Mouse (Mus musculus): Measurements from ENCODE around the gene Brca2.

DNA sequence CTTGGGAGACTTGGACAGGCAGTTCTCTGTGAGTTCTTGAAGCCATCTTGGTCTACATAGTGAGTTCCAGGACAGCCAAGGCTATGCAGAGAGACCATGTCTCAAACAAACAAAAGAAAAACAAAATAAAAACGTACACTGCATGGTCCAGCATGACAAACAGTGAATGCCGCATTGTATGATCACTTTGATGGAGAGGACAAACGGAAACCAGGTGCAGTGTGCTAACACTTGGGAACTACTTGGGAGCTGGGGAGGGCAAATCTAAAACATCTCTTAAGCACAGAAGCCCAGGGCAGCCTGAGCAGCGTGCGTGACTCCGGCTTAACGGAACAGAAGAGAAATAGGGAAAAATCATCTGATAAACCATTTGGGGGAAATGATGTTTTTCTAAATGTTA, 74.7 kb downstream of the Brca2 start, which contains the start of gene N4bp2l1:
- TF ChIP-seq CTCF (IDR thresholded peaks at IDR 0.05; ENCODE audit: low read depth) (no peak), EP300 (IDR thresholded peaks at IDR 0.05; ENCODE audit: low read depth) (no peak)

Data from heart, postnatal 0 days (tissue).